Mouse (Mus musculus) hindbrain, embryonic 13.5 days (tissue): ENCODE measurements around the gene Rab2b. TPM values are rescaled to one million over a fixed set of nuclear protein-coding genes. Genes with fewer than 3 reads are reported as not detected.

Experiments
- ATAC-seq: fragments of 200-750 bp; cut with Nextera tagmentation; 2 replicates; pipeline ENCODE4 v1.8.0; 2017; ENCODE audit warnings: moderate TSS enrichment; ENCODE audit not compliant: low FRiP score
- H3K27ac ChIP-seq: fragments of 300-500 bp; sonication (generic); 2 replicates; pipeline ENCODE4 v1.5.1; 2015; ENCODE audit warnings: inconsistent platforms, mild to moderate bottlenecking, moderate library complexity
- H3K27me3 ChIP-seq: fragments of 300-500 bp; sonication (generic); 2 replicates; pipeline ENCODE4 v1.6.1; 2015; ENCODE audit warnings: mild to moderate bottlenecking, inconsistent platforms
- H3K36me3 ChIP-seq: fragments of 300-500 bp; sonication (generic); 2 replicates; pipeline ENCODE4 v1.6.1; 2015; ENCODE audit warnings: mild to moderate bottlenecking, inconsistent platforms
- H3K4me1 ChIP-seq: fragments of 300-500 bp; sonication (generic); replicated peaks from 2 replicates; pipeline ENCODE4 v1.6.1; 2015; ENCODE audit warnings: inconsistent platforms
- H3K4me2 ChIP-seq: fragments of 300-500 bp; sonication (generic); 2 replicates; pipeline ENCODE4 v1.6.1; 2015; ENCODE audit warnings: inconsistent platforms, mild to moderate bottlenecking, moderate library complexity
- H3K4me3 ChIP-seq: fragments of 300-500 bp; sonication (generic); 2 replicates; pipeline ENCODE4 v1.5.1; 2015; ENCODE audit warnings: mild to moderate bottlenecking, inconsistent platforms
- H3K9ac ChIP-seq: fragments of 300-500 bp; sonication (generic); 2 replicates; pipeline ENCODE4 v1.6.1; 2015; ENCODE audit warnings: mild to moderate bottlenecking, inconsistent platforms
- H3K9me3 ChIP-seq: fragments of 300-500 bp; sonication (generic); 2 replicates; pipeline ENCODE4 v1.6.1; 2016; ENCODE audit warnings: inconsistent platforms
- WGBS: fragments of 180-500 bp; shearing (Covaris S2); methylation state at CpG from one replicate; pipeline ENCODE4 v1.1.7; 2015; 5-methylcytosine and 5-hydroxymethylcytosine counted together
- polyA plus RNA-seq: library from polyadenylated mRNA; unstranded; fragments of >200 nt; fragmentation: Nextera tagmentation; extraction: Ambion mirVana; gene quantifications from 2 replicates; pipeline ENCODE4 v1.2.1, GENCODE M21; 2015

Gene Rab2b
- 57.4 and 61.8 TPM in 2 replicates for polyA plus RNA-seq

DNA sequence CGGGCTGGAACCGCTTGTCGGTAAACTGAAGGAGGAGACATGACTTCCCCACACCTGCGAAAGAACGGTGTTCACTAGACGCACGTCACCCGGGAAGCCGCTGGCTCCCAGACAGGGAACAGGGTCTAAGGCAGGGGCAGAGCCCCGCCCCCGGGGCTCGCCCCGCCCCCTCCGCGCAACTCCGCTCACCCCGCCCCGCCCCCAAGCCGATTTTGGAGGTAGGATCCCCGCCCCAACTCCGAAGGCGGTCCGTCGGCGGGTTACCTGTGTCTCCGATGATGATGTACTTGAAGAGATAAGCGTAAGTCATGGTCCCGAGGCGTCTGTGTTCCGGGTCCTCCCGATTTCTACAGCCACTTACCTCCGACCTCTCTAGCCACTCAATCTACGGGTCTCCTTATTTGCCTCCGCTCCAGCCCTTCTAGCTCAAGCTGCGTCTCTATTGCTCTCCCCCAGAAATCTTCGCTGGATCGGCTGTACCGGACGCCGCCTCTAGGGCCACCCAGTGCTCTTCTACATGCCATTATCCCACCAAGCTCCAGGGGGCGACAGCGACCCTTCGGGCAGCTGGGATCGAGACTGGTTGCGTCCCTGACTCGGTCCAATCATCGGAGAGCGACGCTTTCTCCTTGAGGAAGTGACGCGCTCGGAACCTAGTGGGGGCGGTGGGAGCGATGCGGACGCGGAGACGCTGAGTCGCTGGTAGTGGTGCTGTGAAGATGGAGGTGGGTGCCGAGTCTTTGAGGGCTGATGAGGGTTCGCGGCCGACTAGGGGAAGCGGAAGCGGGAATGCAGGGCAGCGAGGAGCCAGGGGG is at the start of gene Rab2b, which contains the start of gene Tox4:
TSS of gene Rab2b (minus strand) at position 614 of the 815 bp plus-strand sequence.
TSS of gene Tox4 (plus strand) at position 215 of the 815 bp plus-strand sequence.
- peak within 1 kb of the TSS; percentile 81 for H3K4me3 ChIP-seq
- no peaks in the 10 kb centered on the region for H3K27me3 ChIP-seq
- H3K36me3 ChIP-seq: peaks cover 18% of the 10 kb centered on the region
- H3K9ac ChIP-seq: peak within 1 kb of the TSS; percentile 92
- H3K4me1 ChIP-seq: peaks cover 13% of the 10 kb centered on the region
- no peaks in the 10 kb centered on the region for H3K9me3 ChIP-seq
- WGBS: under 1% methylated on average over 65 of the region's 66 CpGs
- peak within 1 kb of the TSS; percentile 90 for H3K27ac ChIP-seq
- peak; percentile 99 for ATAC-seq
- peak within 1 kb of the TSS; percentile 72 for H3K4me2 ChIP-seq

DNA sequence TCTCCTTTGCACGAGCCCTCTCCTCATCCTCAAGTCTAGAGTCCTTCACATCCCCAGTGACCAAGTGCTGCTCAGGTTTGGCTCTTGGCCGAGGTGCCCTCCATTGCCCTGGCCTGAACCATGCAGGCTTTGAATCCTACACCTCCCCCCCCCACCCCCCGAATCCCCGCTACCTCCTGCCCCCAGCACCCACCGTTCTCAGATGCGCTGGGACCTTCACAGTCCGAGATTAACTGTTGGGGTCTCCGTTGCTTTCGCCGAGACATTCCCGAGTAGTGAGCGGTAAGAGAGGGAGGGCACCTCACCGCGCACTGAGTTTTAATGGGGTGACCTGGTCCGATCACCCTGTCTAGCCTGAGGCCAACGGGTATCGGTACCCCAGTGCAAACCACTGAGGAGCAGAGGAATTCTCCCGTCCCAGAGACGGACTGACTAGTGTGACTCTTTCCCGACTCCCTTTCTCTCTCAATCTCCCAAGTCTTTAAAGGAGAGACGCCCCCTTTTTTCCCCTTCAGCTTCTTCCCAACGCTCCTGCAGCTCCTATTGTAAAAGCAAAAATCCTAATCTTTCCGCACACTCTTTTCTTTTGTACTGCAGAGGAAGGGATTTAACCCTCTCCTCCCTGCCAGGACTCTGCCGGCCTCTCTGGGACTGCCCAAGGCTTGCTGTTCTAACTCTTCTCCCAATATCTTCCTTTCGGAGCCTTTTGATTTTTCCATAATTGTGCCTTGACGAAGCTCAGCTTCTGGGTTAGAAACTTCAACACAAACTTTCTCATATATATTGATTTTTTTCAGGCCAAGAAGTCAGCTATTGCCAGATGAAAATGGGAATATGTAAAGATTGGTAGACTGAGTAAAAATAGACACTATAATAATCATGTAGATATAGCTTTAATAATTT is 48.8 kb upstream of the Rab2b start, which contains the start of gene Sall2:
TSS of gene Sall2 (minus strand) at position 853 of the 903 bp plus-strand sequence.
- Histone ChIP-seq H3K9me3 (no peaks in the 10 kb centered on the region), H3K27me3 (no peaks in the 10 kb centered on the region), H3K36me3 (no peaks in the 10 kb centered on the region), H3K4me1 (peaks cover 33% of the 10 kb centered on the region), H3K9ac (peak within 1 kb of the TSS; percentile 76), H3K4me3 (peak within 1 kb of the TSS; percentile 53), H3K4me2 (peak within 1 kb of the TSS; percentile 88), H3K27ac (peak within 1 kb of the TSS; percentile 85)
- WGBS: under 1% methylated on average over 26 of the region's 26 CpGs
- ATAC-seq: peak; percentile 70

DNA sequence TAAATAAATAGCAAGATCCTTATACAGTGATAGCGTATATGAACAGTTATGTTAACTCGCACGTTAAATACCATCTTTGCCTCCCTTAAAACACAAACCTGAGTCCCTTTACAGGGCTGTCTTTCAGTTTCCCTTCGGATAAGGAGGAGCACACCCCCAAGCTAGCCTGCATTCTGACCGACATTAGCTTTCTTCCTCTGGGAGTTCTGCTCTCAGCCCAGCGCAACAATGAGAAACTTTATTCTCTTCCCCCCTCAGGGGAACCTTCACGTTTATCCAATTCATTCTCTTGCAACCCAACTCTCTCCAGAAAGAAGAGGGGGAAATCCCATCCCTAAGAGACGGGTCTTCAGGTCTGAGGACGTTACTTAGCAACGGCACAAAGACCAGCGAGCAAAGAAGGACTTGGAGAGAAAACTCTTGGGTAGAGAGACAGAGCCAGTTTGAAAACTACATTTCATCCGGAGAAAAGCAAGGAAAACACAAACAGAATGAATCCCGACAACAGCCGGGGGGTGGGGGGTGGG is 48.1 kb upstream of the Rab2b start:
- Histone ChIP-seq H3K9ac (peak overlapping the region; percentile 76), H3K9me3 (no peaks in the 10 kb centered on the region), H3K4me2 (peak overlapping the region; percentile 88), H3K27me3 (no peaks in the 10 kb centered on the region), H3K4me1 (peaks cover 33% of the 10 kb centered on the region), H3K36me3 (no peaks in the 10 kb centered on the region), H3K4me3 (peak overlapping the region; percentile 53), H3K27ac (peak overlapping the region; percentile 85)
- WGBS: under 1% methylated on average over 14 of the region's 14 CpGs
- ATAC-seq: peak; percentile 59

DNA sequence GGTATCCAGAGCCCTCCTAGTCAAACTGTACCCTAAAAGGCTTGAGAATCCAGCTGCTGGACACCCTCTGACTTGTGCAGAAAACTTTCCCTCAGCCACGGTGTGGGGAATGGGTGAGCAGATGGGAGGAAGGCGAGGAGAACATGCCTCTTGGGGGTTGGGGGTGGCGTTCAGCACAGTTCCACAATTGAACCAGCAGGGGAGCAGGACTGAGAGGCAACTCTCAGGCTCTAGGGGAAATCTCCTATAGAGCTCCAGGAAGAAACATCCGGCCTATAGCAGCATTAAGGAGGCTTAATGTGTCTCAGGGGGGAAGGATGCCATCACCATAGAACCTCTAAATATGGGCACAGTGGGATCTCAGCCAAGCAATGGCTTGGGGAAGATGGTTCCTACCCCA is 46.5 kb upstream of the Rab2b start:
- WGBS: 3% methylated on average over 4 of the region's 4 CpGs
- H3K27ac ChIP-seq: peak overlapping the region; percentile 30; the same call in 1 of the 2 replicates
- ATAC-seq: peak; percentile 54
- no peaks in the 10 kb centered on the region for H3K9me3 ChIP-seq
- H3K36me3 ChIP-seq: no peaks in the 10 kb centered on the region
- H3K4me1 ChIP-seq: peaks cover 33% of the 10 kb centered on the region
- no peak overlapping the region; the same call in 1 of the 2 replicates for H3K9ac ChIP-seq
- H3K27me3 ChIP-seq: no peaks in the 10 kb centered on the region
- H3K4me2 ChIP-seq: peak overlapping the region; percentile 88
- peak overlapping the region; percentile 53; the same call in 1 of the 2 replicates for H3K4me3 ChIP-seq

DNA sequence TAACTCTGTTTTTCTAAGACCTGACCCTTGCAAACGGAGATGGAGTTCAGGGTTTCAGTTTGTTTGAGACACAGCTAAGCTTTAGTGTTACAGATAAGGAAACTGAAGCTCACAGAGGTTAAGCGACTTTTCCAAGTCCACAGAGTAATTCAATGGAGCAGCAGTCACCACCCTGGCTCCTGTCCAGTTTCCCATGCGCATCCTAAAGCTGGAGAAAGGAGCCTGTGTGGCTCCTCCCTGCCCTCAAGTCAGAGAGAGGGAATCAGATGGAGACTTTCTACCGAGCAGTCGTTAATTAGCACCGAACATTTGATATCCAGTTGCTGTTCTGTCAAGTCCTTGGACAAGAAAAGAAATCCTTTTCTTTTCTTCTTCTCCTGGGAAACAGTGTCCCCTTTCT is 40.0 kb upstream of the Rab2b start:
- no peaks in the 10 kb centered on the region for H3K27me3 ChIP-seq
- no peak overlapping the region for H3K4me3 ChIP-seq
- H3K9me3 ChIP-seq: no peaks in the 10 kb centered on the region
- WGBS: 64% methylated on average over 6 of the region's 6 CpGs
- H3K36me3 ChIP-seq: peaks cover 6% of the 10 kb centered on the region
- peak overlapping the region; percentile 23; the same call in 1 of the 2 replicates for H3K27ac ChIP-seq
- H3K4me2 ChIP-seq: no peak overlapping the region
- 0 out of 2 replicates have a peak overlapping the region, but pooled peaks have one; percentile 3 for H3K9ac ChIP-seq
- peaks cover 19% of the 10 kb centered on the region for H3K4me1 ChIP-seq
- no peak for ATAC-seq

DNA sequence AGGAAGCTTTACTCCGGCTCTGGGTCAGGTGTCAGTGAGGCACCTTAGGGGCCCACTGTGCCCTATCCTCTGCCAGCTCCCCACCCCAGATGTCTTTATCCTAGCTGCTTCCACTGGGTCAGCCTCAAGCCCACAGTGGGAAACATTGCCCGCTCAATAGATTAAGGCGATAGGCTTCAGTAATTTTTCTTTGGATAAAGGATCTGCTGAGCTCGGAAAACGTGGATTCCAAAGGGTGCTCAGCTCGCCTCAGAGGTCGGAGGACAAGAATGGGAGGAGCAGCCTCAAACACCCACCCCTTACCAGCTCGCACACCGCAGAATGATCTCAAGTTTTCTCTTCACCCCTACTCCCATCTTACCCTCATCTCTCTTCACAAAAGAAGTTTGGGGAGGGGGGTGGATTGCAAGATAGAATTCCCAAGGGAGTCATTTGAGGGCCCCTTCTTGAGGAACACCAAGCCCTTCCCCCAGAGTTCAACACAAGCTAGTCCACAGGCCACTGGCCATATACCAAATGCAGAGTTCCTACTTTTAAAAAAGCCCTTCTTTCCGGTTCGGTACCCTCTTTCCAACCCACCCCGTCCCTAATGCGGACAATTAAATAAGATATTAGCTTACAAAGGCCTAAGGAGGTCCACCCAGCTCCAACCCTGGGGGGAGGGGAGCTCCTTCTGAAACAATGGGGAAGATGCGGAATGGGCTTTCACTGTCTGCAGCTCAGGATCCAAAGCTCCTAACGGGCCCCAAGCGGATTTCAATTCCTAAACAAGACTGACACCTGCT is 37.3 kb upstream of the Rab2b start:
- peak overlapping the region; percentile 92 for H3K9ac ChIP-seq
- 2% methylated on average over 16 of the region's 16 CpGs for WGBS
- H3K27ac ChIP-seq: peak overlapping the region; percentile 97
- peak; percentile 81 for ATAC-seq
- H3K4me2 ChIP-seq: peak overlapping the region; percentile 95
- H3K4me3 ChIP-seq: peak overlapping the region; percentile 78
- peaks cover 33% of the 10 kb centered on the region for H3K36me3 ChIP-seq
- H3K9me3 ChIP-seq: no peaks in the 10 kb centered on the region
- H3K27me3 ChIP-seq: no peaks in the 10 kb centered on the region
- peaks cover 47% of the 10 kb centered on the region for H3K4me1 ChIP-seq

DNA sequence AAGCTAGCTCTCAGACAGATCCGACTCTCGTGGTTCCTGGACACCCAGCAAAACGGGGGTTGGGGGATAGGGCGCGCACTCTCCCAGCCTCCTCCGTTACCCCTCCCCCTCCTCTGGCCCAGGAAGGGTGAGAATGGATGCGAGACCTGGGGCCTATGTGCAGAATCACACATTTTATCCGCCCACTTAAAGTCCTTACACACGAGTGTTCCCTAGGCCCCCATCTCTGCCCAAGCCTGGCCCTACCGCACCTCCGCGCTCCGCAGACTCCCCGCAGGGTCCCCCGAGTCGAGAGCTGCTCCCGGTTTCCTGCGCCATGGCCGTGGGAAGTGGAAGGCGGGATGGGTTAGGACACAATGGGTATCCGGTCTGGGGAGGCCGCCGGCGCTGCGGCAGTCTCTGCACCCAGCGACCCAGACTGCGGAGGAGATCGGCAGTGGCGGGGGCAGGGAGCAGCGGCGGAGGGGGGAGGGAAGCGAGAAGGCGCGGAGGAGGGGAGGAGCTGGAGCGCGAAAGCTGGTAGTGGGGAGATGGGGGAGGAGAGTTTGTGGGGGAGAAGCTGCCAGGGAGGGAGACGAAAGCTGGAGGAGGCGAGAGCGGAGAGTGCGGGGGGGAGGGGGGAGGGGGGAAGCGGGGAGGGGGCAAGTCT is 36.6 kb upstream of the Rab2b start:
- Histone ChIP-seq H3K4me1 (peaks cover 54% of the 10 kb centered on the region), H3K27ac (peak overlapping the region; percentile 97), H3K4me2 (peak overlapping the region; percentile 95), H3K9ac (peak overlapping the region; percentile 92), H3K27me3 (no peaks in the 10 kb centered on the region), H3K36me3 (peaks cover 40% of the 10 kb centered on the region), H3K9me3 (no peaks in the 10 kb centered on the region), H3K4me3 (peak overlapping the region; percentile 78)
- whole genome bisulfite sequencing: 1% methylated on average over 36 of the region's 41 CpGs
- peak; percentile 90 for ATAC-seq

DNA sequence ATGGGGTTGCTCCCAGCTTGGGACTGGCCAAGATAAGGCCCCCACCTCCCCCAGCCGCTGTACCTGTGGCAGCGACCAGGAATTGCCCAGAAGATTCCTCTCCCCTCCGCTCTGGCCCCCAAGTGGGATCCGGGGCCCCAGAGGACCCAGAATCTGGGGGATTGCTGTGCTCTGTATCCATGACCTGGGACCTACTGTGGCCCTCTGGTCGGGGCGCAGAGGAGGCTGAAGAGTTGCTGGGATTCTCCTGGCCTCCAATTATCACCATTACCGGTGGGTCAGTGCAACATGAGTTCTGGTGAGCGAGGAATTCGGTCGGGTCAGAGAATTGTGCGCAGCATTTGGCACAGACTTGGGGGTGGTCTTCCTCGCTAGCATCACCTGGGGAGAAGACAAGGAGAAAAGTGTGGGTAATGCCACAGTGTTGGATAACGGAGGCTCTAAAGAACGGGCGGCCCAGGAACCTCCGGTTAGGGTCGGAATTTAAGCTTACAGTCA is 36.0 kb upstream of the Rab2b start:
- peaks cover 46% of the 10 kb centered on the region for H3K36me3 ChIP-seq
- peak overlapping the region; percentile 92 for H3K9ac ChIP-seq
- peak; percentile 5 for ATAC-seq
- H3K27me3 ChIP-seq: no peaks in the 10 kb centered on the region
- WGBS: 9% methylated on average over 17 of the region's 17 CpGs
- H3K4me2 ChIP-seq: peak overlapping the region; percentile 95
- H3K27ac ChIP-seq: peak overlapping the region; percentile 97
- H3K4me3 ChIP-seq: peak overlapping the region; percentile 78
- H3K9me3 ChIP-seq: no peaks in the 10 kb centered on the region
- peaks cover 60% of the 10 kb centered on the region for H3K4me1 ChIP-seq

DNA sequence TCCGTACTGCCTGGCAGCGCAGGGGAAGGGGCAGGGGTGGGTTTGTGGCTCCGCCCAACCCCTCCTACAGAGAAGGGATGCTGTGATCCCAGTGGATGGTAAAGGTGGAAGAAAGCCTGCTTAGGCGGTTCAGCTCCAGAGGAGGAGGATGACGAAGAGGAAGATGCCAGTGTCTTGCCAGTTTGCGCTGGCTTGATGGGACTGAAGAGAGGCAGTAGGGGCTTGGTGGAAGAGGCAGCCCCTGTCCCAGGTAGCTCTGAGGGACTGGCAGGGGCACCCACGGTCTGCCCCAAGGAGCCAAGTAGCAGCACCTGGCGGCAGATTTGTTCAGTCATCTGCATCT is 35.4 kb upstream of the Rab2b start:
- 44% methylated on average over 8 of the region's 8 CpGs for WGBS
- Histone ChIP-seq H3K36me3 (peaks cover 48% of the 10 kb centered on the region), H3K27ac (peak overlapping the region; percentile 97), H3K9me3 (no peaks in the 10 kb centered on the region), H3K27me3 (no peaks in the 10 kb centered on the region), H3K9ac (peak overlapping the region; percentile 92), H3K4me1 (peaks cover 60% of the 10 kb centered on the region), H3K4me2 (peak overlapping the region; percentile 95), H3K4me3 (peak overlapping the region; percentile 78)
- no peak for ATAC-seq

DNA sequence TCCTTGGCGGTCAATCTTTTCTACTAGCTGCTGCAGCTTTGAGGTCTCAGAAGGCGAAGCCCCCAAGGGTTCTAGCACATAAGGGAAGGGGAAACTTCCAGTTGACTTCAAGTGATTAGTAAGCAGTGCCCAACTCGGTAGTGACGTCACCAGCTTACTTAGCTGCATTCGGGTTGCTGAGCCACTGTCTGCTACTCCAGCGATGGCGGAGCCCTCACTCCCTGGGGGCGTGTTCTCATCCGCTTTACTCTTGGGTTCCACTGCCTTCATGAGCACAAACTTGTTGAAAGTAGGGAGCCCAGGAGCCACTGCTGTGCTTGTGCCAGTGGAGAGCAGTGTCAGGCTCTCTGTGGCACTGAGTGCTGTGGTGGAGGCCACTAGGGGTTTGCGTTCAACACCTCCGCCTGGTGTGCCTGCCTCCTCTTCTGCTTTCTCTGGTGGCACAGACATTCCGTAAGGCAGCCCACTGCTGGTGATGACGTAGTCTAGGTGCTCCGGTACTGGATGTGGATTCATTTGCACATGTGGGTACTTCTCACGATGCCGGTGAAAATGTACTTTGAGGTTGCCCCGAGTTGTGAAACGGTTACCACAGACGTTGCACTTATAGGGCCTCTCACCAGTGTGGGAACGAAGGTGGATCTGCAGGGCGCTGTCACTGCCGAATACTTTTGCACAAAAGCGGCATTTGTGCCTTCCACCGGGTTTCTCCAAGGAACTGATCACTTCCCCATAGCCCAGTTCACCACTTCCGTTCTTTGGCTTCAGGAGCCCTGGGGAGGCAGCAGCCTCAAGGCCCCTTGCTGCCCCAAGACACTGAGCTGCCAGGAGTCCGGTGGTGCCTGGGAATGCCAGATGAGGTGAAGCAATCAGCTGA is 34.8 kb upstream of the Rab2b start:
- Histone ChIP-seq H3K4me1 (peaks cover 64% of the 10 kb centered on the region), H3K27me3 (no peaks in the 10 kb centered on the region), H3K9ac (peak overlapping the region; percentile 92), H3K4me3 (peak overlapping the region; percentile 78), H3K27ac (peak overlapping the region; percentile 97), H3K4me2 (peak overlapping the region; percentile 95), H3K9me3 (no peaks in the 10 kb centered on the region), H3K36me3 (peaks cover 54% of the 10 kb centered on the region)
- WGBS: 82% methylated on average over 26 of the region's 26 CpGs
- no peak for ATAC-seq
